Mouse (Mus musculus): ENCODE measurements around the gene Frmd4b.
"Not testable (repeated sequence)": the region's sequence is repeated elsewhere in the genome, so short reads cannot be mapped to it uniquely, and the experiment has no call there.

The Frmd4b gene

DNA sequence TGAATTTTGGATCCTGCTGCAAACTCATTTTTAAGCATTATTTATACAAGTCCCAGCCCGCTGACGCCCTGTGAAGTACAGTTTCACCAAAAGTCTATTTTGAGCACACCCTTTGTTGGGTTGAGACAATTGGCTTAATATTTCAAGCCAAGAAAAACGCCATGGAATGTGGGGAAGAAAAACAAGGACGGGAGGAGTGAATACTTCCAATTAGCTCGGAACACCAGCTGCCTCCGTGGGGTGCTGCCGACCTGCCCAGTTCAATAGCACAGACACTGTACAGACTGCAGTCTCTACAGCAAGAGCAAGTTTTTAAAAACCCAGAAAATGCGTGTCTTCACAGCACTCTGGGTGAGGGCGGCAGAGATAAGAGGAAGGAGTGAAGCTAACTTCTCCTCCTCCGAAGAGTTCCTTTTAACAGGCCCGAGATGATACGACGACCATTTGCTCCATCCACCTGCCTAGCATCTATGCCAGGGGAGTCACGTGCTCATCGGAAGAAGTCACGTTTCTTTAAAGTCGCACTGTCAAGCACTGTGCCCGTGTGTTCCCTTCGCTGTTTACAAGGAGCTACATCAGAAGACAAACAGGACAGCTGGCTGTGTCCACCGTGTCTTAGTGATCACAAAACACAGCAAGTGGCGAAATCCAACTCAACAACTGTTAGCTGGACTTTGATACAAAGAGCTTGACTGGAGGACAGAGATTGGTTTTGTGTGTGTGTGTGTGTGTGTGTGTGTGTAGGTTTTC, 326.0 kb downstream of the Frmd4b start:
- CTCF ChIA-PET, result interaction anchor here (0.6 kb wide), 1 partner anchor 234 kb away, joined by 4 read pairs; no protein-coding TSS in a partner anchor

DNA sequence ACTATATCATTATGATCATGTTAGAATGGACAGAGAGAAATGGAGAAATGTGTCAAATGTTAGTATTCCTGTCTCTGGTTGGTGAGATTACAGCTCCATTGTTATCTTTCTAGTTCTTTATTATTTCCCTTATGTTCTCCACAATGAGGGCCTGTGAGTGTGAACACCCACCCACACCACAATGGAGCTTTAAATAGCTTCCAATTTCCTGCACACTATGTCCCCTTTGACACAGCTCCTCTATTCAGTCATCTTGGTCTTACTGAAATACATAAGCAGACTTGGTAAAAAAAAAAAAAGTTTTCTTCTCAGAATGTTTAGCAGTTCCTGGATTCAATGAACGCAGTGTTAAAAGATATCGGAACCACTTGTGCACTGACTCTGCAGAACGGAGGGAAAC, 326.7 kb downstream of the Frmd4b start:
- CTCF ChIA-PET, result interaction anchor here (0.6 kb wide), 1 partner anchor 235 kb away, joined by 4 read pairs; no protein-coding TSS in a partner anchor

- CTCF ChIA-PET, result no interaction called here
These were observed 327.5 kb downstream of the Frmd4b start for GRCm38 (mm10) chr6:97289838-97290237.

GRCm38 (mm10) chr6:97289316-97289820, 328.0 kb downstream of the Frmd4b start:
- CTCF ChIA-PET, result no interaction called here

- CTCF ChIA-PET, result no interaction called here
These were observed 329.1 kb downstream of the Frmd4b start for GRCm38 (mm10) chr6:97288047-97288855.

DNA sequence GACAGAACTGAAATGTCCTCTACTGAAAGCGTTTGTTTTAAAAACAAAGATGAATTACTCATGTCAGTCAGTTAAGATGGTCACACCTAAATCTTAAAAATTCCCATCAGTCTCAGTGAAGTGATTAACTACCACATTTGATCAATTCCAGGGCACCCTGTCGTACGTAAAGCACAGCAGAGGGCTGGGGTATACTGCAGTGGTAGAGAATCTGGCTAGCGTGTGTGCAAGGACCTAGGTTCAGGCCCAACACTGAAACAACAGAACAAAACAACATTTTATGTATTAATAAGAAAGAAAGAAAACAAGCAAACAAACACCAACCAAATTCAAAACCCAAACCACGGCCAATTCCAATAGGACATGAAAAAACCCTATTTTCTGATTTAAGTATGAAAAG, 331.0 kb downstream of the Frmd4b start:
- CTCF ChIA-PET, result no interaction called here

DNA sequence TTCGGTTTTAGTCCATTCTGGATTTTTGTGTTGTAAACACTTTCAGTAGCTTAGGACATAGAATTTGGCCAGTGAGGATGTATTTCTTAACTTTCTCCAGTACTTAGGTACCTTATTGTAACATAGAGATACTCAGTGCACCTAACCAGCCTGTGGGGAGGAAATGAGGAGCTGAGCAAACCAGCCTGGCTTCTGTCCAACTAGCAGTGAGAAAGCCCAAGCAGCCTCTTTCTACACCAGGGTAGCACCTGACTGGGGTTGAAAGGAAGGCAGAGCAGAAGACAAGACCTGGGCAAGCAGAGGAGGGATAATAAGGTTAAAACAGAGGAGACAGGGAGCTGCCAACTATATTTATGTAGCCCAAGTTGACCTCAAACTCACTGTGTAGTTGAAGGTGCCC, 333.7 kb downstream of the Frmd4b start:
- CTCF ChIA-PET, result no interaction called here

- CTCF ChIA-PET, result no interaction called here
These were observed 338.5 kb downstream of the Frmd4b start for GRCm38 (mm10) chr6:97278878-97279277.

- CTCF ChIA-PET, result interaction anchor here (1.0 kb wide), 1 partner anchor 259 kb away, joined by 4 read pairs; no protein-coding TSS in a partner anchor
These were observed 339.1 kb downstream of the Frmd4b start for GRCm38 (mm10) chr6:97278014-97278787.

- CTCF ChIA-PET, result no interaction called here
These were observed 340.3 kb downstream of the Frmd4b start for GRCm38 (mm10) chr6:97276890-97277497.

DNA sequence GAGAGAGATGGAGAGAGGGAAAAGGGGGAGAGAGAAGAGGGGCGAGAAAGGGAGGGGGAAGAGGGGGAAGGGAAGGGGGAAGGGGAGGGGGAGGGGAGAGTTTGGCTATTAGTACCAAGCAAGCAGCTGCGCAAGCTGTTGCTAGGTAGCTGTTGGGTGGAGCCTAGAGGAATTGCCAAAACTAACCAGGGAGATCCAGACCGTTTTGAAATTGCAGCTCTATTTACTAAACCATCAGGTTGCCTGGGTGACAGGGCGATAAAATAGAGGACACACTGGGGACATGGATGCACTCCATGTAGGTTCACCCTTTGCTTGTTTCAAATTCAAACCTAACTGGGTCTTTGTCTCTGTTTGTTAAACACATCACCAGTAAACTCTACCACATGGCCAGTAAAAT, 341.0 kb downstream of the Frmd4b start:
- CTCF ChIA-PET, result no interaction called here

GRCm38 (mm10) chr6:97275760-97276159, 341.6 kb downstream of the Frmd4b start:
- CTCF ChIA-PET, result no interaction called here

- CTCF ChIA-PET, result no interaction called here
These were observed 343.6 kb downstream of the Frmd4b start for GRCm38 (mm10) chr6:97273777-97274176.

GRCm38 (mm10) chr6:97273058-97273710, 344.2 kb downstream of the Frmd4b start:
- CTCF ChIA-PET, result no interaction called here

DNA sequence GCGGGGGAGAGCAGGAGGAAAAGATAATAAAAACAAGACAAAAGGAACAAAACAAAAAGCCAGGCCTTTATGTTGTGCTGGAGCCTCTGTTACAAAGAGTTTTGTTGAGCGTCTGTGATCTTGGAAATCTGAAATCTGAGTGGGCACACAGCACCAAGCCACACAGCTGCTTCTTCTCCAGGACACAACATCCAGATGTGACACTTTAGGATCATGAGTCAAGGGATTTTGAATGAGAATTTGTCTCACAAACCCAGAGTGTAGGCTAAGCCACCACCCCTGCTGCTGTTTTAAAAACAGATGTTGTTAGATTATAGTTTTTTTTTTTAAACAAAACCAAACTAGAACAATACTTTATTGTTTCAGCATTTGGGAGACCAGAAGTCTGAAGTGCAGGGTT, 345.0 kb downstream of the Frmd4b start:
- CTCF ChIA-PET, result no interaction called here

- CTCF ChIA-PET, result no interaction called here
These were observed 347.7 kb downstream of the Frmd4b start for GRCm38 (mm10) chr6:97269596-97269995.

DNA sequence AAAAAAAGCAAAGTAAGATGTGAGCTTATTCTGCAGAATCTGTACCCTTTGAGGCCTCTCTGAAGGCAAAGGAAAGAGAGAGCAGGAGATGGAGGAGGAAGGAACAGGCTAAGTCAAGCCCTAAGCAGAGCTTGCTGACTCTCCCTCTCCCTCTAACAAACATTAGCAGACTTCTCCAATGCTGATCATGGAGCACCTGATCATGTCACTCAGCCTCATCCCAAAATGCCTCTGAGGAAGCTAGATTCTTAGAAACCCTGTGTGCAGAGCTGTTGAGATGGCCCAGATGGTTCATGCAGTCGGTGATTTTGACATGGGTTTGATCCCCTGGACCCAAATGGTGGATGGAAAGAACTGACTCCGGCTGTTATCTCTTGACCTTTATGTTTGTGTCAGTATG, 350.2 kb downstream of the Frmd4b start:
- CTCF ChIA-PET, result interaction anchor here (0.6 kb wide), 1 partner anchor 12 kb away, joined by 8 read pairs; no protein-coding TSS in a partner anchor

- CTCF ChIA-PET, result interaction anchor here (0.6 kb wide), 2 partner anchors 13 to 150 kb away, joined by 3 to 8 read pairs; no protein-coding TSS in a partner anchor
These were observed 350.7 kb downstream of the Frmd4b start for GRCm38 (mm10) chr6:97266661-97267060.

DNA sequence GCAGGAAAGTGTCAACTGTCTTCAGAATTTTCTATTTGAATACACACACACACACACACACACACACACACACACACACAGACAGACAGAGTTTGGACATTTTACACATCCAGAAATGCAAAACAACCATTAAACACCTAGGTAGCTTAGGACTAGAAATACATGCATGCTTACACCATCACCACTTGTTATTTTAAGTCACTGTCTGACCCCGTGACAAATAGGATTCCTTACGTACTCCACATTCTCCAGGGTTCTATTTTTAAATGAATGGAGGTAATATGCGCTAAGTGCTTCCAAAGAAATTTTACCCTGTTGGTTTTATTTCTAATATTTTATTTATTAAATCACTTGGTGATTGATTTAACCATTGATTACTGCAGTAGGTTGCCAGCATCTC, 351.6 kb downstream of the Frmd4b start:
- CTCF ChIA-PET, result interaction anchor here (0.6 to 1.1 kb wide), 2 partner anchors 104 to 253 kb away, joined by 3 read pairs; no protein-coding TSS in a partner anchor

GRCm38 (mm10) chr6:97265240-97265639, 352.1 kb downstream of the Frmd4b start:
- CTCF ChIA-PET, result interaction anchor here (1.1 kb wide), 1 partner anchor 254 kb away, joined by 3 read pairs; no protein-coding TSS in a partner anchor

DNA sequence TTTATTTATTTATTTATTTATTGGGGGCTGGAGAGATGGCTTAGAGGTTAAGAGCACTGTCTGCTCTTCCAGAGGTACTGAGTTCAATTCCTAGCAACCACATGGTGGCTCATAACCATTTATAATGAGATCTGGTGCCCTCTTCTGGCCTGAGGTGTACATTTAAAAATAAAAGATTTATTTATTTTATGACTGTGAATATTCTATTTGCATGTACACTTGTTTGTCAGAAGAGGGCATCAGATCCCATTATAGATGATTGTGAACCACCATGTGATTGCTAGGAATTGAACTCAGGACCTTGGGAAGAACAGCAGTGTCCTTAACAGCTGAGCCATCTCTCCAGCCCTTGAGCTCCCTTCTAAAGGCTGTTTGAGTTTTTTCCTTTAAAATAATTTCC, 353.6 kb downstream of the Frmd4b start:
- CTCF ChIA-PET, result not testable (repeated sequence)

Measured in spleen, embryonic (tissue).